ENCODE assay signal across 8 mouse cellular contexts in the genomic region with DNA sequence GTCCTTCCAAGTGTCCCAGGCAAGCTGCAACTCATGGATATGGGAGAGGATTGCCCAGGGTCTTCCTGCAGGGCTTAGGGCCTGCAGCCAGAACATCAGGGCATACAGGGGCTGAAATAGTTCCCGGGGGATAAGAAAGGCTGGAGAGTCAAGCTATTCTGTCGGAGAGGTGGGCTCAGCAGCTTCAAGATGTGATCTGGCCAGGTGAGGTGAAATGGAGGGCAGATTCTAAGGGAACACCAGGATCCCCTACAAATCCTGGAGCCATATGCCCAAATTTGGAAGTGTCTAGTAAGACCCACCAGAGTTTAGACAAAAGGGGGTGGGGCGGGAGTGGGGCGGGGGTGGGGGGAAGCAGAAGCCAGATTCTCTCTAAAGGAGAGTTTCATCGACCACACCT. TPM values are rescaled to one million over a fixed set of nuclear protein-coding genes. Genes with fewer than 3 reads are reported as not detected.
A peak's percentile ranks its signal among the peaks of the same experiment; 100 is the strongest.
DNase-seq lines count a peak whose midpoint lies in the region; ATAC-seq and TF ChIP-seq lines count a peak whose summit lies in the region.

No protein-coding gene starts in this region.

- H3K4me1 ChIP-seq in heart, embryonic 13.5 days = peaks cover 53% of the 10 kb centered on the region
- H3K4me1 ChIP-seq in ES-E14 (ENCODE audit: control insufficient read depth in 2 of 2, insufficient read depth in 2 of 2, low read length in 2 of 2, poor library complexity in 1 of 2) = peaks cover 4 to 20% of the 10 kb centered on the region in 2 experiments
- H3K4me1 ChIP-seq in heart, postnatal 0 days (ENCODE audit: control insufficient read depth, insufficient read depth) = peaks cover 26% of the 10 kb centered on the region

- no peak for ATAC-seq in heart, embryonic 13.5 days (ENCODE audit: extremely low read depth, insufficient number of reproducible peaks, low FRiP score, low TSS enrichment)
- ATAC-seq in heart, postnatal 0 days (ENCODE audit: insufficient read depth, low read depth) = no peak

- H3K9me3 ChIP-seq in heart, embryonic 13.5 days = no peaks in the 10 kb centered on the region
- no peaks in the 10 kb centered on the region for H3K9me3 ChIP-seq in ES-E14 (ENCODE audit: control insufficient read depth, insufficient read depth, low read depth, low read length)
- no peaks in the 10 kb centered on the region for H3K9me3 ChIP-seq in heart, postnatal 0 days (replicated peaks; ENCODE audit: control insufficient read depth, low read length)

- DNase-seq in heart, adult 9 months (ENCODE audit: low spot score in 2 of 2) = no peak
- DNase-seq in ES-E14 (ENCODE audit: low read depth, low spot score) = no peak
- no peak for DNase-seq in heart, postnatal 0 days (ENCODE audit: low spot score)
- no peak for DNase-seq in urinary bladder, postnatal 25 days (ENCODE audit: low spot score)
- no peak for DNase-seq in right cerebral cortex, adult 18-20 months
- no peak for DNase-seq in thymus, postnatal 36 days

- peak overlapping the region; percentile 95 for H3K9ac ChIP-seq in heart, embryonic 13.5 days
- 0 out of 2 replicates have a peak overlapping the region, but pooled peaks have one; percentile 18 for H3K9ac ChIP-seq in ES-E14 (ENCODE audit: insufficient read depth, low read depth, low read length, poor library complexity, severe bottlenecking)
- H3K9ac ChIP-seq in heart, postnatal 0 days (replicated peaks; ENCODE audit: low read depth, low read length) = peak overlapping the region; percentile 89

- in situ Hi-C loops in ES-E14 (cut with MboI; ENCODE audit: low sequenced_read_pairs in 2 of 2, unreplicated experiment in 2 of 2) = no loop called here

- peak overlapping the region; percentile 95 for H3K4me2 ChIP-seq in heart, embryonic 13.5 days
- H3K4me2 ChIP-seq in heart, postnatal 0 days (ENCODE audit: low read depth, low read length) = peak overlapping the region; percentile 99

- no peaks in the 10 kb centered on the region for H3K27me3 ChIP-seq in heart, embryonic 13.5 days (replicated peaks)
- no peaks in the 10 kb centered on the region for H3K27me3 ChIP-seq in heart, postnatal 0 days (ENCODE audit: control insufficient read depth, insufficient read depth, low read length)

- peaks cover 16% of the 10 kb centered on the region for H3K36me3 ChIP-seq in heart, embryonic 13.5 days
- H3K36me3 ChIP-seq in ES-E14 (ENCODE audit: control insufficient read depth, insufficient read depth, low read length, poor library complexity, severe bottlenecking) (no peaks in the 10 kb centered on the region), macrophage (ENCODE audit: inconsistent target) (no peaks in the 10 kb centered on the region)
- no peaks in the 10 kb centered on the region for H3K36me3 ChIP-seq in heart, postnatal 0 days (replicated peaks; ENCODE audit: control insufficient read depth, insufficient read depth, low read length)

- TF ChIP-seq CTCF in heart, postnatal 0 days (IDR thresholded peaks at IDR 0.05; ENCODE audit: low read depth) = no peak

- H3K27ac ChIP-seq in heart, embryonic 13.5 days (replicated peaks) = peak overlapping the region; percentile 94
- H3K27ac ChIP-seq in ES-E14 (ENCODE audit: insufficient read depth, low read depth, low read length, poor library complexity, severe bottlenecking) (peak overlapping the region; percentile 44; the same call in 1 of the 2 replicates), macrophage (peak overlapping the region; percentile 17; the same call in 1 of the 2 replicates)
- peak overlapping the region; percentile 90 for H3K27ac ChIP-seq in heart, postnatal 0 days (ENCODE audit: low read depth)

- peak overlapping the region; percentile 88 for H3K4me3 ChIP-seq in heart, embryonic 13.5 days
- H3K4me3 ChIP-seq in ES-E14 (ENCODE audit: insufficient read depth in 1 of 2, low read depth in 1 of 2, low read length in 2 of 2, poor library complexity in 1 of 2, severe bottlenecking in 1 of 2) (peak overlapping the region; percentile 79 to 97), macrophage (ENCODE audit: inconsistent target) (peak overlapping the region; percentile 73)
- H3K4me3 ChIP-seq in heart, postnatal 0 days (ENCODE audit: low read depth, low read length) = peak overlapping the region; percentile 90

- TF ChIP-seq EP300 in heart, postnatal 0 days (IDR thresholded peaks at IDR 0.05; ENCODE audit: low read depth) = no peak

- 9% methylated on average over 5 of the region's 5 CpGs for WGBS in heart, embryonic 13.5 days
- 4% methylated on average over 5 of the region's 5 CpGs for WGBS in heart, postnatal 0 days
- WGBS in macrophage (ENCODE audit: missing documents) = 18% methylated on average over 4 of the region's 5 CpGs

- peaks cover 59% of the 10 kb centered on the region for H3K79me2 ChIP-seq in macrophage (ENCODE audit: inconsistent target)

TF ChIP-seq in ES-E14, 5 proteins besides CTCF, POLR2A, EP300 and RAD21:
- TF ChIP-seq CHD2 (IDR thresholded peaks at IDR 0.05; ENCODE audit: low read depth, low read length) = no peak
- TF ChIP-seq ZNF384 (IDR thresholded peaks at IDR 0.05; ENCODE audit: low read depth, low read length) = no peak
- TF ChIP-seq MAFK (IDR thresholded peaks at IDR 0.05; ENCODE audit: insufficient read depth, low read depth, low read length) = no peak
- no peak for TF ChIP-seq ZC3H11A (IDR thresholded peaks at IDR 0.05; ENCODE audit: borderline replicate concordance, low read depth, low read length)
- no peak for TF ChIP-seq HCFC1 (IDR thresholded peaks at IDR 0.05; ENCODE audit: borderline replicate concordance, insufficient read depth, low read length)
TF ChIP-seq in ES-E14: peak in this region for 0.

RNA-seq across cellular contexts. Expression of a gene that starts 1.0 kb away (rescaled TPM):
- polyA plus RNA-seq in heart, embryonic 13.5 days (2015; fragmentation: Nextera tagmentation; extraction: Ambion mirVana) = 315 and 354 TPM in 2 replicates
- total RNA-seq in ES-E14 (2012; rRNA removed) = 121 and 125 TPM in 2 replicates
- total RNA-seq in heart, postnatal 0 days (2014; rRNA removed; ENCODE audit: low replicate concordance) = 306 and 424 TPM in 2 replicates
- 250 and 254 TPM in 2 replicates for polyA plus RNA-seq in heart, postnatal 0 days (2015; fragmentation: Nextera tagmentation; extraction: Ambion mirVana)
- total RNA-seq in macrophage (2018; cell fraction: chromatin; rRNA removed) = 100 to 1,000 TPM in 19 of 26 experiments, 10 to 100 TPM in 7; 22.7 to 459 (median 151) TPM
- 100 to 1,000 TPM; 154 to 258 (median 220) TPM for total RNA-seq in macrophage (2018; cell fraction: cytosol; rRNA removed)
- total RNA-seq in macrophage (2018; cell fraction: nucleus; rRNA removed) = 100 to 1,000 TPM in 22 of 26 experiments, 10 to 100 TPM in 4; 66.1 to 314 (median 132) TPM
- 141 to 262 TPM (median 198 TPM) in 3 replicates for polyA plus RNA-seq in macrophage (2018)

RNA-seq across cellular contexts. Expression of a gene that starts 45.6 kb away (rescaled TPM):
- polyA plus RNA-seq in heart, embryonic 13.5 days (2015; fragmentation: Nextera tagmentation; extraction: Ambion mirVana) = 18.8 and 20.8 TPM in 2 replicates
- 0.16 and 0.22 TPM in 2 replicates for total RNA-seq in ES-E14 (2012; rRNA removed)
- 17.6 and 22.2 TPM in 2 replicates for total RNA-seq in heart, postnatal 0 days (2014; rRNA removed; ENCODE audit: low replicate concordance)
- polyA plus RNA-seq in heart, postnatal 0 days (2015; fragmentation: Nextera tagmentation; extraction: Ambion mirVana) = 22.0 and 22.3 TPM in 2 replicates
- 1 to 10 TPM in 21 of 26 experiments, under 1 TPM in 2, not detected in 3; 0.62 to 6.1 (median 3.0) TPM for total RNA-seq in macrophage (2018; cell fraction: chromatin; rRNA removed)
- 1 to 10 TPM in 25 of 26 experiments, under 1 TPM in 1; 0.43 to 5.7 (median 3.8) TPM for total RNA-seq in macrophage (2018; cell fraction: cytosol; rRNA removed)
- 1 to 10 TPM in 21 of 26 experiments, under 1 TPM in 5; 0.40 to 6.5 (median 2.3) TPM for total RNA-seq in macrophage (2018; cell fraction: nucleus; rRNA removed)
- 2.8 to 5.5 TPM (median 3.1 TPM) in 3 replicates for polyA plus RNA-seq in macrophage (2018)

Comparison
In these comparisons a context has a peak if more than half of its experiments do, and no peak if none do; other contexts are left out.
1. H3K27ac ChIP-seq: peak in every context shown above with its lines; median percentile 94 in heart, embryonic 13.5 days; 90 in heart, postnatal 0 days; 44 in ES-E14; 17 in macrophage.
2. H3K9ac ChIP-seq: peak in every context shown above with its lines; median percentile 95 in heart, embryonic 13.5 days; 89 in heart, postnatal 0 days; 18 in ES-E14.